Mouse (Mus musculus) retina, adult 2 months (tissue): Measurements from ENCODE around the gene Fgfr2.

Experiments
- DNase-seq: peaks from one replicate; pipeline ENCODE4 v3.0.0-alpha.2; 2012; ENCODE audit warnings: low read depth, low spot score

Fgfr2 gene

DNA sequence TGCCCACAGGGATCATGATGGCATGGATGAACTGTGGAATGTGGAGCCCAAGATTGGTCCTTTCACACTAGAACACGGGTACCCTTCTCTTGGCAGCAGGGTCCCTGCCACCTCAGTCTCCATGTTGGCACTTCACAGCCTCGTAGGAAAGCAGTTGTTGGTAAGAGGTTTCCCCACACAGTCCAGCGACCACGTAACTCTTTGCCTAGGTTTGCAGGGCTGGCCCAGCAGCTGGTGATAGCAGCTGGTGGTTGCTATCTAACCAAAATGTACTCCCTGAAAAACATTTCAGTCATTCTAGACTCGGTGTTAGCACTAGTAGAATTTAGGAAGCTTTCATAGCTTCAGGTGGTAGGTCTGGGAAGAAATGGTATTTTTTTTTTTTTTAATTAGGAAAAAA is 2464.0 kb downstream of the Fgfr2 start:
- no peak for DNase-seq

DNA sequence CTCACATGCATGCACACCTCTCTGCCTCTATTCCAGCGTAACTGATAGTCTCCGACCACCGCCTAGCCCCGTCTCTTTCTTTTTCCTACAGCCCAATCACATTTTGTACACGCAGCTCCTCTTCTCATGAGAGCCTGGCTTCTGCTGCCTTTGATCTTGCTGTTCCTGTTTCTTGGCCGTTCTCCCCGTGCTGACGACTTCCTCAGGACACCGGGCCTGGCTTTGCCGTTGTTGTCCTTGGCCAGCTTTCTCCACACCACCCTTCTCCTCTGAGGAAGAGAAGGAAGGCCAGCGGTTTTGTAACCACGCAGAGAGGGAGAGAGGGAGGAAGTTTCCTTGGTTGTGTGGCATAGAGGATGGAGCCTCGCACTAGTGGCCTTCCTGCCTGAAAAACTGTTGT is 2465.4 kb downstream of the Fgfr2 start:
- no peak for DNase-seq

GRCm38 (mm10) chr7:130656965-130657364 is 2466.2 kb downstream of the Fgfr2 start:
- DNase-seq = no peak

GRCm38 (mm10) chr7:130654562-130654961 is 2468.6 kb downstream of the Fgfr2 start:
- DNase-seq = no peak

DNA sequence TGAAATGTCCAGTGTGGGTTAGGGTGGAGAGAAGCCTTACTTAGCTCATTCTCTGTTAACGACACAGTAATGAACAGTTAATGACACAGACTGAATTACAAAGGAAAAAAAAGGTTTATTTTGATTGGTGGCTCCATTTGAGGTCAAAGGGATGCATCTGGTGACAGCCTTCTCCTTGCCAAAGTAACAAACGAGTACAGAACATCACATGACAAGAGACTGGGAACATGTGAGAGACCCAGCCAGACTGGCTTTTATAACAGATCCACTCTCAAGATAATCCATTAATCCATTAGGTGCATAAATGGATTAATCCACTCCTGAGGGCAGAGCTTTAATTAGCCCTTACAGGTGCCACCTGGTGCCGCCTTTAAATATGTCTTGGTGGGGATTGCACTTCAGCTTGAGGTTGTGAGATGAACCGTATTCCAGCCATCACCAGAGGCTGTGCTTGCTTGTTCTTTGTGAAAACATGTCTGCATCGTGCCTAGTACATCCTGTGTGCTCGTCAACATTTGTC is 2470.1 kb downstream of the Fgfr2 start:
- peak; percentile 76 for DNase-seq

GRCm38 (mm10) chr7:130650621-130651020 is 2472.5 kb downstream of the Fgfr2 start:
- no peak for DNase-seq

DNA sequence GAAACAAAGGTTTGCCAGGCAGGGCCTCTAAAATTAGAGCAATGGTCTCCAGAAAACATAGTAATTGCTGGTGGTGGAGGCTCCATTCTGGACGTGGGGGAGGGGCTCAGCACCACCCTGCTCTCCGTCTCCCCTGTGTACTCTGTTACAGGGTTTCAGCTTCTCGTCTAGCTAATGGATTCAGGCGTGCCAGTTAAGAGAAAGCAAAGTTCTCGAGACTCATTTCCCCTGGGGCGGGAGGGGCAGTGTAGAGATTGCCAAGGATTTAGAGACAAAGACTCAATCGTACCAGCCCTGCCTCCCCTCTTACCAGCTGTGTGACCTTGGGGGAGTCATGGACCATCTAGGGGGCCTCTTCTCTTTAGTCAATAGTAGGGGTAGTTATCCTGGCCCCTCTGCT is 2473.9 kb downstream of the Fgfr2 start:
- no peak for DNase-seq

DNA sequence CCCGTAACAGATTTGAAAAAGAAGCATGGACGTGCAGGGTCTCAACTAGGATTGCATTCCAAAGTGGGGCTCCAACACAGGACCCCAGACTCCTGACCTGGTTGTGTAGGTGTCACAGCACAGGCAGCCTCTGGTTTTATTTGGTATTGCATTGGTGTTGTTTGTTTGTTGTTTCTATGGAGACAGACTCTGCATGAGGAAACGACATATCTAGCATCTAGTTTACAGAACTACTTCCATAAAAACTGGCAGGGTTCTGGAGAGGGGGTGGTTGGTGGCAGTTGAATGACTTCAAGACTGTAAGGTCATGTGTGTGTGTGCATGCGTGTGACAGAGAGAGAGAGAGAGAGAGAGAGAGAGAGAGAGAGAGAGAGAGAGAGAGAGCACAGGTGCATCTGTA is 2475.1 kb downstream of the Fgfr2 start:
- DNase-seq = no peak

DNA sequence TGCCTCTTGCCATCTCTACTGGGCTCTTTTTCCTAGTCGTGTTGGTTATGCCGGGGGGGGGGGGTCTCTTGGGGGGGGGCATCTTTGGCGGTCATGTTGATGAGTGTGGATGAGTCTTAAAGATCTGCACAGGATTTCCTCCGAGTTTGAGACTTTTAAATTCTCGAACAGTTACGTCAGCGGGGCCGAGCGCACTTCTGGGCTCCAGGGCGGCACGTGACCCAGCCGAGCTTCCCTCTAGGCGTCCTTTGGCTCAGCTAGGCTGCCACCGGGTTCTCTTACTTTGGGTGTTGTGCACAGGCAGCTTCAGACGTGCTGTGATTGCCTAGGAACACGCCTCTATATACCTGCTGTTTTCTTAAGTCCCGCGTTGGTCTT is 2476.4 kb downstream of the Fgfr2 start:
- no peak for DNase-seq

DNA sequence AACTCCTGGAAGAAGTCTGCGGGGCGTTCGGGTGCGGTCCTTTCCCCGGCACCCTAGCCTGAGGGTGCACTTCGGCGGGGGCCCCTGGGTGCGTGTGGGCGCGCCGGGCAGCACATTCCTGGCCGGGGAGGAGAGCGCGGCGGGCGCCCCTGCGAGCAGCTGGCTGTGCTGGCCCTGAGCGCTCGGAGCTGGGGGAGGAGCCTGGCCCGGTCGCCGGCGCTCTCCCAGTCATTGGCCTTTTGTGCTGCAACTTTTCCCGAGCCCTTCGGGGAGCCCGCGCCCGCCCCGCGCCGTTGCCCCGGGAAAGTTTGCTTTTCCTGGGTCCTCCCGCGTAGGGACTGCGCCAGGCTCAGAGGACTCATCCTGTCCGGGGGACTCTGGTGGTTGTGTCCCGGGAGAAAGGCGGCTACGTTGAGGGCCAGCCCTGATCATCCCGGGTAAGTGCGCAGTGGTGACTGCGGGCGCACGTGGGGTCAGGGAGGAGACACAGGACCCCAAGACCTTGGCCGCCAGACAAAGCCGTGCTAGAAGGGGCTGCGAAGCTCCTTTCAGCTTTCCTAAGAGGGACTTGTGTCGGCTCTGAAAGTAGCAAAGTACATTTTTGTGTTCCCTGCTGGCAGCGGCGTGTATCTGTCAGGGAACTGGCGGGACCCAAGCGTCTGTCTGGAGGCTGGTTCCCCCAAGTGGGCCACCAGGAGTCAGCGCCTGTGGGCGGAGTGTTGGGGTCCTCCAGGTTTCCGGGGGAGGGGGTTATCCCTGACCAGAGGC is 2477.0 kb downstream of the Fgfr2 start:
- DNase-seq = no peak

GRCm38 (mm10) chr7:130645332-130645993 is 2477.7 kb downstream of the Fgfr2 start:
- DNase-seq = no peak

- no peak for DNase-seq
Observed at GRCm38 (mm10) chr7:130640681-130641080, 2482.5 kb downstream of the Fgfr2 start.

DNA sequence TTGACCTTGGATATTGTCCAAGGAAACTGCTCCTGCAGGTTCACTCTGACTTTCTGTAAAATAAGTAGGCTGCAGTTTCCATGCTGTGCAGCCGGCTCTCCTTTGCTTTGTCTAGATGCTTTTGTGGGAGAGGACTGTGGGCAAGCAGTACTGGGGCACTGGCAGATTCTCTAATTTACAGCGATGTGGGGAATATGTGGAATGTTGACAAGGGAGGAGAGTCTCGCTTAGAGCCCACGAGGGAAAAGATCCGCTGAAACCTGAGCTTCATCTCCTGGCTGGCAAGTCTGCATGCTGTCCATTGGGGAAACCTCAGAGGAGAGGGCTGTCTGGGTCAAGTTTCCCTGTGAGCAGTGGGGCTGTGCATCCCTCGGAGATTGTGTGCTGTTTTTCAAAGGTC is 2485.3 kb downstream of the Fgfr2 start:
- DNase-seq = no peak

GRCm38 (mm10) chr7:130636902-130637301 is 2486.2 kb downstream of the Fgfr2 start:
- DNase-seq = no peak

DNA sequence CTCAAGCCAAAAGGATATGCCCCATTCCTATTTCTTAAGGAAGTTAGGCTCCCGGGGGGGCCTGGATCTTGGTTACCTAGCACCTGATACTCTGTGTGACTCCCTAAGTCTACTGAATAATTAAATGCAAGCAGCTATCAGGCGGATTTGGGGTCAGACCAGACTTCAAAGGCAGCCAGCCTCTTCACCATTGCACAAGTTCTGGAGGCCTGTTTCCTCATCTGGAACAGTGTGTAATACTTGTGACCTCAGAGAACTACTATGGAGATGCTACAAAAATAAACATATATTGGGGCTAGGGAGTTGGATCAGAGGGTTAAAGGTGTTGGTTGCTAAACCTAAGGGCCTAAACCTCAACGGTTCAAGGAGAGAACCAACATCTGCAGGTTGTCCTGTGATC is 2486.9 kb downstream of the Fgfr2 start:
- no peak for DNase-seq

GRCm38 (mm10) chr7:130635212-130635611 is 2487.9 kb downstream of the Fgfr2 start:
- DNase-seq = no peak

GRCm38 (mm10) chr7:130634259-130634871 is 2488.8 kb downstream of the Fgfr2 start:
- no peak for DNase-seq

DNA sequence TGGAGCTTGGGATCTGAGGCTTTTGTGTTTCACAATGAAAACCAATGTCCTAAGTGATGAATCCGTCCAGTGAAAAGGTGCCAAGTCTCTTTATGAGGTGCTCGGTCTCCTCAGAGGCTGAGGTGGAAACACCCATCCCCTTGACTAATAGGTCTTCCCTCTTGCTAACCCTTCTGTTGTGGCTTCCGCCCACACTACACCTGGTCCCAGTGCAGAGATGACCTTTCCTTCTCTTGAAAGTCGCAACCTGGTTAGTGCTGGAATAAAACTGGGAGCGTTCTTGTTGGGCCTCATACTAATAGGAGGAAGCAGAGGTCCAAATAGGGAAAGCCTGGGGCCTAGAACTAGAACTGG is 2490.8 kb downstream of the Fgfr2 start:
- DNase-seq = no peak

- DNase-seq = no peak
Observed at GRCm38 (mm10) chr7:130631553-130632378, 2491.4 kb downstream of the Fgfr2 start.

- DNase-seq = no peak
Observed at GRCm38 (mm10) chr7:130630956-130631355, 2492.2 kb downstream of the Fgfr2 start.

DNA sequence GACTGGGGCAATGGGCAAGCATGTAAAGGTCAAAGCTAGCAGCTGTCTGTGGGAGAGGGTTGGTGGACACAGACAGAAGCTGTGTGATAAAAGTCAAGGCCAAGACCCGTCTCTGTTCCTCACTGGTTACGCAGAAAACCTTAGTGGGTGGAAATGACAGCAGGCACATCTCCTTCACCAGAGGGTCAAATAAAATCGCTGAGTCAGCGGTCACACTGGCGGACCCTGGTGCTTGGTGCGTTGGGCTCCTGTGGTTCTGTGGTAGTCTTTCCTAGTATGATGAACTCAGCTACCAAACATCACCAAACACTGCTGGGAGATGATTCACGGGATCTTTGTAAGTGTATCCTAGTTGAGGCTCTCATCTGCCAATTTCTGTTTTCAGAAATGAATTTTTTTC is 2493.2 kb downstream of the Fgfr2 start:
- no peak for DNase-seq

- no peak for DNase-seq
Observed at GRCm38 (mm10) chr7:130628601-130629000, 2494.5 kb downstream of the Fgfr2 start.
